Mouse (Mus musculus) forebrain, embryonic 13.5 days (tissue): Measurements from ENCODE around the gene Olfr968. TPM values are rescaled to one million over a fixed set of nuclear protein-coding genes. Genes with fewer than 3 reads are reported as not detected.

Experiments used
- ATAC-seq: fragments of 200-750 bp; cut with Nextera tagmentation; 2 replicates; pipeline ENCODE4 v1.8.0; 2017
- H3K27ac ChIP-seq: fragments of 300-500 bp; sonication (generic); 2 replicates; pipeline ENCODE4 v1.5.1; 2015; ENCODE audit warnings: inconsistent platforms, mild to moderate bottlenecking, moderate library complexity
- H3K27me3 ChIP-seq: fragments of 300-500 bp; sonication (generic); 2 replicates; pipeline ENCODE4 v1.6.1; 2015; ENCODE audit warnings: mild to moderate bottlenecking, inconsistent platforms
- H3K36me3 ChIP-seq: fragments of 300-500 bp; sonication (generic); 2 replicates; pipeline ENCODE4 v1.6.1; 2015; ENCODE audit warnings: mild to moderate bottlenecking, inconsistent platforms; ENCODE audit not compliant: poor library complexity, severe bottlenecking
- H3K4me1 ChIP-seq: fragments of 300-500 bp; sonication (generic); 2 replicates; pipeline ENCODE4 v1.6.1; 2015; ENCODE audit warnings: inconsistent platforms
- H3K4me2 ChIP-seq: fragments of 300-500 bp; sonication (generic); 2 replicates; pipeline ENCODE4 v1.6.1; 2015; ENCODE audit warnings: inconsistent platforms, mild to moderate bottlenecking, moderate library complexity
- H3K4me3 ChIP-seq: fragments of 300-500 bp; sonication (generic); 2 replicates; pipeline ENCODE4 v1.5.1; 2015; ENCODE audit warnings: mild to moderate bottlenecking, inconsistent platforms
- H3K9ac ChIP-seq: fragments of 300-500 bp; sonication (generic); 2 replicates; pipeline ENCODE4 v1.6.1; 2015; ENCODE audit warnings: mild to moderate bottlenecking, inconsistent platforms
- H3K9me3 ChIP-seq: fragments of 300-500 bp; sonication (generic); replicated peaks from 2 replicates; pipeline ENCODE4 v1.6.1; 2016; ENCODE audit warnings: inconsistent platforms
- WGBS: fragments of 180-500 bp; shearing (Covaris S2); methylation state at CpG from one replicate; pipeline ENCODE4 v1.1.7; 2015; 5-methylcytosine and 5-hydroxymethylcytosine counted together
- polyA plus RNA-seq: library from polyadenylated mRNA; unstranded; fragments of >200 nt; fragmentation: Nextera tagmentation; extraction: Ambion mirVana; gene quantifications from 2 replicates; pipeline ENCODE4 v1.2.1, GENCODE M21; 2015

The Olfr968 gene
- polyA plus RNA-seq = not detected in 2 replicates

GRCm38 (mm10) chr9:39783153-39783552 is at the start of gene Olfr968:
Olfr968 (minus strand) TSS chr9:39783253.
- no peaks in the 10 kb centered on the region for H3K36me3 ChIP-seq
- no peaks in the 10 kb centered on the region for H3K4me1 ChIP-seq
- ATAC-seq = no peak
- H3K9ac ChIP-seq = no peak within 1 kb of the TSS
- 86% methylated on average over 1 of the region's 1 CpGs for WGBS
- no peaks in the 10 kb centered on the region for H3K9me3 ChIP-seq
- no peak within 1 kb of the TSS for H3K4me2 ChIP-seq
- no peaks in the 10 kb centered on the region for H3K27me3 ChIP-seq
- H3K27ac ChIP-seq = no peak within 1 kb of the TSS
- no peak within 1 kb of the TSS for H3K4me3 ChIP-seq

GRCm38 (mm10) chr9:39808560-39808959 is 25.5 kb upstream of the Olfr968 start, which contains the start of gene Olfr970:
Olfr970 (plus strand) TSS chr9:39808860.
- H3K27ac ChIP-seq = no peak within 1 kb of the TSS
- H3K9ac ChIP-seq = no peak within 1 kb of the TSS
- no peak for ATAC-seq
- no peaks in the 10 kb centered on the region for H3K4me1 ChIP-seq
- WGBS = 79% methylated on average over 4 of the region's 4 CpGs
- no peak within 1 kb of the TSS for H3K4me2 ChIP-seq
- no peaks in the 10 kb centered on the region for H3K9me3 ChIP-seq
- no peaks in the 10 kb centered on the region for H3K36me3 ChIP-seq
- no peak within 1 kb of the TSS for H3K4me3 ChIP-seq
- H3K27me3 ChIP-seq = no peaks in the 10 kb centered on the region

- no peaks in the 10 kb centered on the region for H3K9me3 ChIP-seq
- ATAC-seq = no peak
- no peak within 1 kb of the TSS for H3K4me2 ChIP-seq
- no peak within 1 kb of the TSS for H3K9ac ChIP-seq
- no peaks in the 10 kb centered on the region for H3K27me3 ChIP-seq
- H3K4me3 ChIP-seq = no peak within 1 kb of the TSS
- H3K36me3 ChIP-seq = no peaks in the 10 kb centered on the region
- no peak within 1 kb of the TSS for H3K27ac ChIP-seq
- WGBS = 72% methylated on average over 2 of the region's 2 CpGs
- H3K4me1 ChIP-seq = no peaks in the 10 kb centered on the region
Measured at GRCm38 (mm10) chr9:39790558-39790957, 7.5 kb upstream of the Olfr968 start, which contains the start of gene Olfr969. Olfr969 (plus strand) TSS chr9:39790945.

GRCm38 (mm10) chr9:39746428-39746827 is 36.6 kb downstream of the Olfr968 start:
- no peaks in the 10 kb centered on the region for H3K36me3 ChIP-seq
- ATAC-seq = no peak
- WGBS = 92% methylated on average over 1 of the region's 1 CpGs

GRCm38 (mm10) chr9:39745949-39746348 is 37.1 kb downstream of the Olfr968 start, which contains the start of gene Olfr967:
Olfr967 (plus strand) TSS chr9:39746249.
- no peaks in the 10 kb centered on the region for H3K9me3 ChIP-seq
- H3K27ac ChIP-seq = no peak within 1 kb of the TSS
- no peak within 1 kb of the TSS for H3K4me2 ChIP-seq
- H3K36me3 ChIP-seq = no peaks in the 10 kb centered on the region
- ATAC-seq = no peak
- no peaks in the 10 kb centered on the region for H3K4me1 ChIP-seq
- H3K4me3 ChIP-seq = no peak within 1 kb of the TSS
- no peak within 1 kb of the TSS for H3K9ac ChIP-seq
- H3K27me3 ChIP-seq = no peaks in the 10 kb centered on the region

More at GRCm38 (mm10) chr9:39746428-39746827, 36.6 kb downstream of the Olfr968 start:
- Histone ChIP-seq H3K9me3 (no peaks in the 10 kb centered on the region), H3K9ac (no peak overlapping the region), H3K27ac (no peak overlapping the region), H3K4me1 (no peaks in the 10 kb centered on the region), H3K4me2 (no peak overlapping the region), H3K4me3 (no peak overlapping the region), H3K27me3 (no peaks in the 10 kb centered on the region)

GRCm38 (mm10) chr9:39740741-39741140 is 42.3 kb downstream of the Olfr968 start:
- ATAC-seq = no peak
- H3K27me3 ChIP-seq = no peaks in the 10 kb centered on the region
- no peaks in the 10 kb centered on the region for H3K4me1 ChIP-seq
- no peaks in the 10 kb centered on the region for H3K36me3 ChIP-seq
- H3K27ac ChIP-seq = no peak overlapping the region
- WGBS = 94% methylated on average over 1 of the region's 1 CpGs
- H3K9ac ChIP-seq = no peak overlapping the region
- H3K4me2 ChIP-seq = no peak overlapping the region
- H3K9me3 ChIP-seq = no peaks in the 10 kb centered on the region
- H3K4me3 ChIP-seq = no peak overlapping the region

- H3K9me3 ChIP-seq = no peaks in the 10 kb centered on the region
- H3K9ac ChIP-seq = no peak within 1 kb of the TSS
- H3K4me3 ChIP-seq = no peak within 1 kb of the TSS
- no peaks in the 10 kb centered on the region for H3K4me1 ChIP-seq
- no peak for ATAC-seq
- no peaks in the 10 kb centered on the region for H3K36me3 ChIP-seq
- no peaks in the 10 kb centered on the region for H3K27me3 ChIP-seq
- H3K27ac ChIP-seq = no peak within 1 kb of the TSS
- H3K4me2 ChIP-seq = no peak within 1 kb of the TSS
Measured at GRCm38 (mm10) chr9:39730678-39731077, 52.4 kb downstream of the Olfr968 start, which contains the start of gene Olfr150. Olfr150 (plus strand) TSS chr9:39730978.

Other genes starting within 250 kb of the Olfr968 start
- gene Olfr958, start 229.2 kb downstream of the Olfr968 start, polyA plus RNA-seq = not detected in 2 replicates
- gene Olfr959, start 207.7 kb downstream of the Olfr968 start, polyA plus RNA-seq = not detected in 2 replicates
- gene AW551984, start 178.8 kb downstream of the Olfr968 start, polyA plus RNA-seq = 19.8 and 32.4 TPM in 2 replicates
- gene Olfr148, start 172.6 kb downstream of the Olfr968 start, polyA plus RNA-seq = not detected in 2 replicates
- not detected in 2 replicates for gene Olfr960, start 161.9 kb downstream of the Olfr968 start, polyA plus RNA-seq
- not detected in 2 replicates for gene Olfr961, start 138.2 kb downstream of the Olfr968 start, polyA plus RNA-seq
- gene Olfr963, start 116.0 kb downstream of the Olfr968 start, polyA plus RNA-seq = not detected in 2 replicates
- gene Olfr149, start 76.1 kb downstream of the Olfr968 start, polyA plus RNA-seq = not detected in 2 replicates
- not detected in 2 replicates for gene Olfr965, start 71.9 kb downstream of the Olfr968 start, polyA plus RNA-seq
- gene Olfr150, start 52.3 kb downstream of the Olfr968 start, polyA plus RNA-seq = not detected in 2 replicates
- gene Olfr967, start 37.0 kb downstream of the Olfr968 start, polyA plus RNA-seq = not detected in 2 replicates
- not detected in 2 replicates for gene Olfr969, start 7.7 kb upstream of the Olfr968 start, polyA plus RNA-seq
- gene Olfr970, start 25.6 kb upstream of the Olfr968 start, polyA plus RNA-seq = not detected in 2 replicates
- gene Olfr971, start 53.6 kb upstream of the Olfr968 start, polyA plus RNA-seq = not detected in 2 replicates
- not detected in 2 replicates for gene Olfr972, start 83.2 kb upstream of the Olfr968 start, polyA plus RNA-seq
- gene Olfr229, start 124.1 kb upstream of the Olfr968 start, polyA plus RNA-seq = not detected in 2 replicates
- not detected in 2 replicates for gene Olfr974, start 154.2 kb upstream of the Olfr968 start, polyA plus RNA-seq
- not detected in 2 replicates for gene Olfr975, start 168.8 kb upstream of the Olfr968 start, polyA plus RNA-seq
- gene Olfr976, start 177.9 kb upstream of the Olfr968 start, polyA plus RNA-seq = not detected in 2 replicates
- gene Olfr978, start 208.9 kb upstream of the Olfr968 start, polyA plus RNA-seq = not detected in 2 replicates
- not detected in 2 replicates for gene Olfr979, start 220.2 kb upstream of the Olfr968 start, polyA plus RNA-seq
- not detected in 2 replicates for gene Olfr980, start 226.3 kb upstream of the Olfr968 start, polyA plus RNA-seq
- gene Olfr981, start 238.2 kb upstream of the Olfr968 start, polyA plus RNA-seq = not detected in 2 replicates